Mouse (Mus musculus) heart, adult 2 months (tissue): ENCODE measurements at regions not wholly inside any gene's neighbourhood (a gene's known extent, or its start where the extent isn't known, plus 50 kb on each side); places are given as distances from the start of the nearest gene placed in this dataset.
A peak's percentile ranks its signal among the peaks of the same experiment; 100 is the strongest.

Experiments
- DNase-seq, 2 experiments: peaks; one replicate each; pipeline ENCODE4 v3.0.0; 2021
- H3K27ac ChIP-seq: fragments of 200-600 bp; 2 replicates; pipeline ENCODE4 v1.8.1; 2022
- H3K27me3 ChIP-seq: fragments of 200-500 bp; 2 replicates; pipeline ENCODE4 v1.6.1; 2012; ENCODE audit warnings: mild to moderate bottlenecking, low read length, inconsistent platforms, mixed read lengths; ENCODE audit not compliant: control insufficient read depth, insufficient read depth
- H3K36me3 ChIP-seq: fragments of 200-500 bp; 2 replicates; pipeline ENCODE4 v1.6.1; 2012; ENCODE audit warnings: low read length, inconsistent platforms; ENCODE audit not compliant: control insufficient read depth, insufficient read depth
- H3K4me1 ChIP-seq: fragments of 200-500 bp; 2 replicates; pipeline ENCODE4 v1.6.1; 2011; ENCODE audit warnings: low read length; ENCODE audit not compliant: control insufficient read depth, insufficient read depth
- H3K4me3 ChIP-seq: fragments of 200-600 bp; 2 replicates; pipeline ENCODE4 v1.8.1; 2022
- H3K79me2 ChIP-seq: fragments of 200-500 bp; replicated peaks from 2 replicates; pipeline ENCODE4 v1.6.1; 2012; ENCODE audit warnings: mild to moderate bottlenecking, inconsistent platforms, low read length, moderate library complexity, mixed read lengths; ENCODE audit not compliant: control insufficient read depth, insufficient read depth
- H3K9ac ChIP-seq: fragments of 200-500 bp; 2 replicates; pipeline ENCODE4 v1.6.1; 2012; ENCODE audit warnings: low read depth, mild to moderate bottlenecking, control low read depth, inconsistent platforms, low read length, mixed read lengths
- CTCF ChIP-seq: fragments of 200-600 bp; IDR thresholded peaks from 2 replicates; pipeline ENCODE4 v1.8.1; 2022; ENCODE audit warnings: antibody characterized with exemption, mild to moderate bottlenecking, moderate library complexity
- EP300 ChIP-seq: fragments of 200-500 bp; IDR thresholded peaks from 2 replicates; pipeline ENCODE4 v1.6.1; 2011; ENCODE audit warnings: low read depth, low read length, control low read depth; ENCODE audit not compliant: insufficient read depth
- POLR2A ChIP-seq: fragments of 200-500 bp; IDR thresholded peaks from 2 replicates; pipeline ENCODE4 v1.6.1; 2011; ENCODE audit warnings: mild to moderate bottlenecking, low read depth, low read length, control low read depth; ENCODE audit not compliant: insufficient read depth
- WGBS: fragments of 180-500 bp; shearing (Covaris S2); methylation state at CpG from one replicate; pipeline ENCODE4 v1.1.7; 2018; 5-methylcytosine and 5-hydroxymethylcytosine counted together
- intact Hi-C: fragments of 180-260 bp; cut with DNase I; formaldehyde crosslinking; loops from one replicate; pipeline ENCODE4 v1.15.1; 2025

- intact Hi-C loops, result no loop called here
- Histone ChIP-seq H3K79me2 (no peaks in the 10 kb centered on the region), H3K27me3 (no peaks in the 10 kb centered on the region), H3K27ac (no peak overlapping the region), H3K4me3 (no peak overlapping the region), H3K4me1 (peaks cover 2% of the 10 kb centered on the region; the same call in 1 of the 2 replicates), H3K9ac (no peak overlapping the region), H3K36me3 (no peaks in the 10 kb centered on the region)
- TF ChIP-seq EP300 (no peak), CTCF (no peak), POLR2A (no peak)
- whole genome bisulfite sequencing, result 44% methylated on average over 6 of the region's 6 CpGs
- DNase-seq, result peak in 1 of 2 experiments; percentile 24
Measured at GRCm38 (mm10) chr17:14570266-14570775, 123.7 kb downstream of the Thbs2 start.

GRCm38 (mm10) chr17:14562191-14562590, 131.8 kb downstream of the Thbs2 start:
- WGBS, result 76% methylated on average over 6 of the region's 6 CpGs
- intact Hi-C loops, result no loop called here
- H3K79me2 ChIP-seq, result no peaks in the 10 kb centered on the region
- no peaks in the 10 kb centered on the region for H3K27me3 ChIP-seq
- TF ChIP-seq EP300 (no peak), POLR2A (no peak), CTCF (no peak)
- no peak overlapping the region for H3K27ac ChIP-seq
- DNase-seq, result no peak
- no peak overlapping the region for H3K4me3 ChIP-seq
- no peaks in the 10 kb centered on the region for H3K36me3 ChIP-seq
- no peaks in the 10 kb centered on the region for H3K4me1 ChIP-seq
- H3K9ac ChIP-seq, result no peak overlapping the region

GRCm38 (mm10) chr17:14557214-14557613, 136.8 kb downstream of the Thbs2 start:
- H3K4me3 ChIP-seq, result no peak overlapping the region
- no peaks in the 10 kb centered on the region for H3K4me1 ChIP-seq
- H3K27ac ChIP-seq, result no peak overlapping the region
- H3K9ac ChIP-seq, result no peak overlapping the region
- H3K27me3 ChIP-seq, result no peaks in the 10 kb centered on the region
- intact Hi-C loops, result no loop called here
- no peak for DNase-seq
- no peaks in the 10 kb centered on the region for H3K36me3 ChIP-seq
- TF ChIP-seq CTCF, result no peak
- no peak for TF ChIP-seq EP300
- TF ChIP-seq POLR2A, result no peak
- no peaks in the 10 kb centered on the region for H3K79me2 ChIP-seq

GRCm38 (mm10) chr17:14553195-14553594, 140.8 kb downstream of the Thbs2 start:
- no peak overlapping the region for H3K4me3 ChIP-seq
- 63% methylated on average over 3 of the region's 3 CpGs for WGBS
- no peak overlapping the region for H3K27ac ChIP-seq
- DNase-seq, result no peak
- intact Hi-C loops, result no loop called here
- H3K4me1 ChIP-seq, result no peaks in the 10 kb centered on the region
- H3K27me3 ChIP-seq, result no peaks in the 10 kb centered on the region
- no peaks in the 10 kb centered on the region for H3K36me3 ChIP-seq
- H3K9ac ChIP-seq, result no peak overlapping the region
- TF ChIP-seq EP300 (no peak), POLR2A (no peak), CTCF (no peak)
- H3K79me2 ChIP-seq, result no peaks in the 10 kb centered on the region

DNA sequence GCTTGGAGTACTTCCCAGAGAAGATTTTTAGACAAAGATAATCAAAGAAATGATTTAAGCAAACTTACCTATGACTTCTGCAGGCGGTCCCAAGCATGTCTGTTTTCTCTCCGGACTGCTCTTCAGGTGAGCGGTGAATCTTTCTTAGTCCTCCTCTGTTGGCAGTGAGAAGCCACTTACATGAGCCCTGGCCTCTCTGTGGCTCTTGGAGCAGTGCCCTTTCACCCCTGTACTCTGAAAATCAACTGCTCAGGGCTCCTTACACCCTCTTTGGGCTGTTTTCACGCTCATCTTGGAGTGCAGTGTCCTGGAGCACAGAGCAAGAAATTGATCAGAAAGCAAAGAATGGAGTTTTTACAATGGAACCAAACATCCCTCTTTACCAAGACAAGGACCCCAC, 142.0 kb downstream of the Thbs2 start:
- no peak overlapping the region for H3K27ac ChIP-seq
- no peaks in the 10 kb centered on the region for H3K4me1 ChIP-seq
- H3K9ac ChIP-seq, result no peak overlapping the region
- WGBS, result 88% methylated on average over 4 of the region's 4 CpGs
- H3K79me2 ChIP-seq, result no peaks in the 10 kb centered on the region
- H3K27me3 ChIP-seq, result no peaks in the 10 kb centered on the region
- DNase-seq, result no peak
- H3K4me3 ChIP-seq, result no peak overlapping the region
- no peaks in the 10 kb centered on the region for H3K36me3 ChIP-seq
- TF ChIP-seq EP300, result no peak
- no peak for TF ChIP-seq CTCF
- no peak for TF ChIP-seq POLR2A
- intact Hi-C loops, result no loop called here

DNA sequence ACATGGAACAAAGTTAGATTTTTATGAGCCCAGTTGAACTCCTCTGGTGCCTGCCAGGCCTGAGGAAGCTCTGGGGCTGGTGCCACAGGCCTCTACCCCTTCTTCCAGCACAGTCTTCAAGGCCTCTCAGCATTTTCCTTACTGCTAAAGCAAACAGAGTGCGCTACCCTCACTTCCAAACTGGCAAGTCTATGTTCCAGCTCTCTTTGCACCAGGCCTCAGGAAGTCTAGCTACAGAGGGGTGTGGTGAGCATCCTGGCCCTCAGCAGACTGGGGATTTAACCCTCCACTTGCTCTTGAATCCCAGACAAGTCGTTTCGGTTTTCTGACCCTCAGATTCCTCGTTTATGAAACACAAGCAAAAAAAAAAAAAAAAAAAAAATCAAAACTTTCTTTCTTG, 142.4 kb downstream of the Thbs2 start:
- Histone ChIP-seq H3K27ac (no peak overlapping the region), H3K4me3 (no peak overlapping the region), H3K36me3 (no peaks in the 10 kb centered on the region), H3K9ac (no peak overlapping the region), H3K27me3 (no peaks in the 10 kb centered on the region), H3K4me1 (no peaks in the 10 kb centered on the region), H3K79me2 (no peaks in the 10 kb centered on the region)
- DNase-seq, result no peak
- intact Hi-C loops, result no loop called here
- WGBS, result 58% methylated on average over 4 of the region's 4 CpGs
- no peak for TF ChIP-seq POLR2A
- TF ChIP-seq EP300, result no peak
- no peak for TF ChIP-seq CTCF
